Mouse (Mus musculus) midbrain, embryonic 11.5 days (tissue): ENCODE measurements around the gene Tgif2. TPM values are rescaled to one million over a fixed set of nuclear protein-coding genes. Genes with fewer than 3 reads are reported as not detected.
"Not testable (repeated sequence)": the region's sequence is repeated elsewhere in the genome, so short reads cannot be mapped to it uniquely, and the experiment has no call there.

ENCODE experiments used
- ATAC-seq: fragments of 200-750 bp; cut with Nextera tagmentation; 2 replicates; pipeline ENCODE4 v1.8.0; 2017; ENCODE audit warnings: moderate TSS enrichment, moderate library complexity; ENCODE audit not compliant: low FRiP score
- DNase-seq: peaks from one replicate; pipeline ENCODE4 v3.0.0; 2015; ENCODE audit warnings: low spot score; ENCODE audit errors: missing footprints
- H3K27ac ChIP-seq: fragments of 300-500 bp; sonication (generic); 2 replicates; pipeline ENCODE4 v1.5.1; 2014; ENCODE audit warnings: low read depth, low read length
- H3K27me3 ChIP-seq: fragments of 300-500 bp; sonication (generic); 2 replicates; pipeline ENCODE4 v1.6.1; 2014; ENCODE audit warnings: mild to moderate bottlenecking, low read length, moderate library complexity, mixed read lengths; ENCODE audit not compliant: control insufficient read depth, insufficient read depth
- H3K36me3 ChIP-seq: fragments of 300-500 bp; sonication (generic); 2 replicates; pipeline ENCODE4 v1.6.1; 2014; ENCODE audit warnings: mild to moderate bottlenecking, low read length, moderate library complexity, mixed read lengths; ENCODE audit not compliant: control insufficient read depth, insufficient read depth
- H3K4me1 ChIP-seq: fragments of 300-500 bp; sonication (generic); 2 replicates; pipeline ENCODE4 v1.6.1; 2014; ENCODE audit warnings: low read length; ENCODE audit not compliant: control insufficient read depth, insufficient read depth
- H3K4me2 ChIP-seq: fragments of 300-500 bp; sonication (generic); 2 replicates; pipeline ENCODE4 v1.6.1; 2014; ENCODE audit warnings: mild to moderate bottlenecking, moderate library complexity
- H3K4me3 ChIP-seq: fragments of 300-500 bp; sonication (generic); 2 replicates; pipeline ENCODE4 v1.5.1; 2014; ENCODE audit warnings: low read depth, low read length
- H3K9ac ChIP-seq: fragments of 300-500 bp; sonication (generic); 2 replicates; pipeline ENCODE4 v1.6.1; 2014; ENCODE audit warnings: low read length
- H3K9me3 ChIP-seq: fragments of 300-500 bp; sonication (generic); 2 replicates; pipeline ENCODE4 v1.6.1; 2016; ENCODE audit warnings: low read length; ENCODE audit not compliant: control insufficient read depth
- whole genome bisulfite sequencing: fragments of 180-500 bp; shearing (Covaris S2); extraction: QIAGEN DNeasy Blood & Tissue Kit; methylation state at CpG from one replicate; pipeline ENCODE4 v1.1.7; 2014; 5-methylcytosine and 5-hydroxymethylcytosine counted together
- polyA plus RNA-seq: library from polyadenylated mRNA; unstranded; fragments of >200 nt; fragmentation: Nextera tagmentation; extraction: Ambion mirVana; gene quantifications from 2 replicates; pipeline ENCODE4 v1.2.1, GENCODE M21; 2014

Gene Tgif2
- polyA plus RNA-seq, 1 experiment from 2014 or later = 88.6 TPM

DNA sequence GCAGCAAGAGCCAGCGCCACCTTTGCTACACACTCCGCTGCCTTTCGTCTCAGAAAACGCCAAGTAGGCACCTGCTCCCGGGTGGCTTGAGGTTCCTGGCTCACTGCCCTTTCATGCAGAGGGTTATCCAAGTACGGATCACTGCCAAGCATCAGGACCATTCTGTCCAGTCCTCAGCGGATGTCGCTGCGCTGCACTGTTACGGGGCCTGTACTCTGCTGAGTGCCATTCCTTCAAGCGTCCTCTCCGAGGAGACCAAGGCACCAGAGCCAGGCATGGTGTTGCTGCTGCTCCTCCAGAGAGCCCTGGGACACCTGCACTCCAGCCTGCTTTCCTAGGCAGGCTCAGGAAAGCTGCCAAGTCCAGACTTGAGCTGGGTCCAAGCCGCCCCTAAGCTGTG, 13.8 kb downstream of the Tgif2 start:
- H3K4me3 ChIP-seq, H3K9ac ChIP-seq, ATAC-seq, H3K27me3 ChIP-seq, H3K4me2 ChIP-seq, DNase-seq, H3K4me1 ChIP-seq, H3K27ac ChIP-seq, H3K9me3 ChIP-seq: not testable (repeated sequence)
- 88% methylated on average over 8 of the region's 13 CpGs for WGBS
- H3K36me3 ChIP-seq = peaks cover 17% of the 10 kb centered on the region

- ATAC-seq, H3K4me3 ChIP-seq, H3K4me1 ChIP-seq, H3K9ac ChIP-seq, H3K9me3 ChIP-seq, H3K4me2 ChIP-seq, H3K27ac ChIP-seq, DNase-seq, H3K27me3 ChIP-seq: not testable (repeated sequence)
- WGBS = 54% methylated on average over 13 of the region's 13 CpGs
- H3K36me3 ChIP-seq = peaks cover 17% of the 10 kb centered on the region
These were observed 14.4 kb downstream of the Tgif2 start for GRCm38 (mm10) chr2:156853999-156854771.

GRCm38 (mm10) chr2:156856311-156856710, 16.5 kb downstream of the Tgif2 start:
- DNase-seq = no peak
- H3K9ac ChIP-seq = no peak overlapping the region
- H3K4me2 ChIP-seq = no peak overlapping the region
- no peaks in the 10 kb centered on the region for H3K27me3 ChIP-seq
- 97% methylated on average over 1 of the region's 1 CpGs for WGBS
- H3K9me3 ChIP-seq = no peaks in the 10 kb centered on the region
- H3K36me3 ChIP-seq = peaks cover 6% of the 10 kb centered on the region
- no peak for ATAC-seq
- H3K4me3 ChIP-seq = no peak overlapping the region
- no peak overlapping the region for H3K27ac ChIP-seq
- no peaks in the 10 kb centered on the region for H3K4me1 ChIP-seq

GRCm38 (mm10) chr2:156857385-156857791, 17.6 kb downstream of the Tgif2 start:
- Histone ChIP-seq H3K4me2 (no peak overlapping the region), H3K4me3 (no peak overlapping the region), H3K36me3 (peaks cover 6% of the 10 kb centered on the region), H3K4me1 (peaks cover 5% of the 10 kb centered on the region), H3K9me3 (no peaks in the 10 kb centered on the region), H3K27me3 (no peaks in the 10 kb centered on the region), H3K27ac (no peak overlapping the region), H3K9ac (no peak overlapping the region)
- DNase-seq (no peak), ATAC-seq (no peak)
- 88% methylated on average over 3 of the region's 3 CpGs for WGBS

GRCm38 (mm10) chr2:156857835-156858234, 18.0 kb downstream of the Tgif2 start, which contains the start of gene 4930518I15Rik:
Gene 4930518I15Rik (minus strand): TSS chr2:156857946.
- Histone ChIP-seq H3K27me3 (no peaks in the 10 kb centered on the region), H3K4me3 (no peak within 1 kb of the TSS), H3K9me3 (no peaks in the 10 kb centered on the region), H3K36me3 (peaks cover 6% of the 10 kb centered on the region), H3K9ac (no peak within 1 kb of the TSS), H3K4me1 (peaks cover 5% of the 10 kb centered on the region), H3K27ac (no peak within 1 kb of the TSS; the same call in 1 of the 2 replicates), H3K4me2 (no peak within 1 kb of the TSS)
- 86% methylated on average over 2 of the region's 2 CpGs for WGBS
- no peak for DNase-seq
- ATAC-seq = no peak

DNA sequence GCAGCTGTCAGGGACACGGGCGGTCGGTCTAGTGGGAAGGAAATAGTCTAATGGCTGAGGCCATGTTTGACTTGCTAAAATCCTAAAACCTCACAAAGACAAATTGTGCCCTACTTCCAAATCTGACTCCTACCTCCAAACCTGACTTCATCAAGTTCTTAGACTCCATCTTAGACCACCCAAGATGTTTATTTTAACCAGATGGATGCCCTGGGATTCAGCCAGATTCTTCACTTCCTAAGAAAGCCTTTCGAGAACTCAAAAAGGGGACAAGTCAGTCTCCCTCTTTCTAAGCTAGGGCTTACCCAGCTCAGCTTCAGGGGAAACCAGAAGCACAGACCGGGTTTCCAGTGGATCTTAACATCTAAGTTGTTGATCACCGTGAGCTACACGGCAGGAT, 18.9 kb downstream of the Tgif2 start:
- WGBS = 94% methylated on average over 7 of the region's 7 CpGs
- Histone ChIP-seq H3K9ac (no peak overlapping the region), H3K36me3 (peaks cover 6% of the 10 kb centered on the region), H3K27me3 (no peaks in the 10 kb centered on the region), H3K4me3 (no peak overlapping the region), H3K27ac (no peak overlapping the region; the same call in 1 of the 2 replicates), H3K4me2 (no peak overlapping the region), H3K9me3 (no peaks in the 10 kb centered on the region), H3K4me1 (peaks cover 6% of the 10 kb centered on the region)
- no peak for ATAC-seq
- DNase-seq = no peak

GRCm38 (mm10) chr2:156862041-156862717, 22.4 kb downstream of the Tgif2 start:
- DNase-seq (peak; percentile 92), ATAC-seq (peak; percentile 28; the same call in 1 of the 2 replicates)
- under 1% methylated on average over 19 of the region's 19 CpGs for WGBS
- peak overlapping the region; percentile 99 for H3K4me3 ChIP-seq
- H3K36me3 ChIP-seq = 0 out of 2 replicates have a peak, but pooled peaks cover 2% of the 10 kb centered on the region
- H3K9ac ChIP-seq = peak overlapping the region; percentile 74
- no peaks in the 10 kb centered on the region for H3K9me3 ChIP-seq
- H3K4me2 ChIP-seq = peak overlapping the region; percentile 61
- H3K27me3 ChIP-seq = no peaks in the 10 kb centered on the region
- peak overlapping the region; percentile 83 for H3K27ac ChIP-seq
- peaks cover 15% of the 10 kb centered on the region for H3K4me1 ChIP-seq

DNA sequence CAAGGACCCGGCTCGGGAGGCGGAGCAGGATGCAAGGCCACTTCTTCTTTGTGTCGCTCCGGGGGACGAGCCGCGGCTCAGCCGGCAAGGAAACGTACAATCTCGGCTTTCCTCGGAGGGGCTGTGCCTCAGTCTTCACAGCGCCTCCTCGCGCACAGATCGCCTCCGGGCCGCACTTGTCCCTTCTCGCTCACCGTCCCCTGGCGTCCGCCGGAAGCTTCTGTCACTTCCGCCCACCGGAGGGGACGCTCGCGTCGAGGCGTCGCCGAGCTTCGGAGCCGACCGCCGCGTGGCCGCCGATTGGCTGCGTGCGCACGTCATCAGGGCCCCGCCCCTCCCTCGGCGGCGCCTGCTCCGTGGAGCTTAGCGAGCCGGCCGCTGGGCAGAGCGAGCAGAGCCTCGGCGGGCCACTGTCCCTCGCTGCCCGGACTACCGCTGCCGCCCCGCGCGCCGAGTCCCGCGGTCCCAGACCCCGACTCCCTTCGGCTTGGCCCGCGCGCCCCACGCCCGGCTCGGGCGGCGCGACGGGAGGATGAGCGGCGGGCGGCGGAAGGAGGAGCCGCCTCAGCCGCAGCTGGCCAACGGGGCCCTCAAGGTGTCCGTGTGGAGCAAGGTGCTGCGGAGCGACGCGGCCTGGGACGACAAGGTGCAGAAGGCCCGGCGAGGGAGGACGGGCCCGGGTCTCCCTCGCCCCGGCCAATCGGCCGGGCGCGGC, 23.1 kb downstream of the Tgif2 start, which contains the start of gene Rab5if:
TSS of gene Rab5if (plus strand) at position 357 of the 715 bp plus-strand sequence.
- H3K36me3 ChIP-seq = 0 out of 2 replicates have a peak, but pooled peaks cover 2% of the 10 kb centered on the region
- DNase-seq = peak; percentile 99

More for the DNA sequence above, 23.1 kb downstream of the Tgif2 start, which contains the start of gene Rab5if:
- Histone ChIP-seq H3K27me3 (no peaks in the 10 kb centered on the region), H3K4me3 (peak within 1 kb of the TSS; percentile 99), H3K27ac (peak within 1 kb of the TSS; percentile 83), H3K4me2 (peak within 1 kb of the TSS; percentile 91), H3K9me3 (no peaks in the 10 kb centered on the region), H3K4me1 (peaks cover 15% of the 10 kb centered on the region), H3K9ac (peak within 1 kb of the TSS; percentile 95)
- peak; percentile 97 for ATAC-seq
- WGBS = 0% methylated on average over 93 of the region's 98 CpGs
